Mouse (Mus musculus) urinary bladder, postnatal 4 days (tissue): Measurements from ENCODE around the gene Gm28576.
"Not testable (repeated sequence)": the region's sequence is repeated elsewhere in the genome, so short reads cannot be mapped to it uniquely, and the experiment has no call there.

Experiments
- DNase-seq, 2 experiments: peaks; one replicate each; pipeline ENCODE4 v3.0.0; 2021 to 2022; ENCODE audit warnings: low spot score in 2 of 2

The Gm28576 gene

DNA sequence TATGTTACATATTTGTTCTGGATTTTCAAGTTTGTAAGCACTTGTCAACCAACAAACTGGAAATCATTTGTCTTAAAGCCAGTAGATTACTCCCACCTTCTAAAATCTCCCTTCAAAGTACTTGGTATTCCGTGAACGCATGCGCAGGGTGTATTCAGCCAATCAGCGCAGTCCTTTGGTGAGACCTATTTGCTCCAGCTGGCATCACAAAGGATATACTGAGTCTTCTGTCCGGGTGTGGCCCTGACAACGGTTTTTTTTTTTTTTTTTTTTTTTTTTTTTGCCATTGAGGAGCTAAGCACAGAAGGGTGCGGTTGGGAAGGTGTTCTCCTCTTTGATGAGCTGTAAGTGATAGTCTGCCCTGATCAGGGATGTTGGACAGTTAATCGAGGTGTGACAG, at the start of gene Gm28576:
Gm28576 (plus strand) TSS at position 301 of the 400 bp plus-strand sequence.
- DNase-seq: not testable (repeated sequence)
